Mouse (Mus musculus): Measurements from ENCODE around the gene Prpf6. TPM values are rescaled to one million over a fixed set of nuclear protein-coding genes. Genes with fewer than 3 reads are reported as not detected.

Gene Prpf6
- polyA plus RNA-seq, 1 experiment from 2014 or later, result 43.0 TPM

GRCm38 (mm10) chr2:181656734-181657133 lies 65.1 kb downstream of the Prpf6 start, which contains the start of gene Gm29797:
TSS of gene Gm29797 (plus strand) at chr2:181657034.
- Histone ChIP-seq H3K9ac (ENCODE audit: low read length) (no peak within 1 kb of the TSS), H3K27ac (replicated peaks in 1 of 2; ENCODE audit: control insufficient read depth in 1 of 2, insufficient read depth in 1 of 2, low read depth in 2 of 2, low read length in 2 of 2) (no peak within 1 kb of the TSS), H3K4me2 (ENCODE audit: low read length) (no peak within 1 kb of the TSS), H3K4me1 (ENCODE audit: control insufficient read depth in 2 of 2, insufficient read depth in 2 of 2, low read length in 2 of 2) (peaks cover 4 to 14% of the 10 kb centered on the region in 2 experiments; a peak in 1 of 4 replicates), H3K27me3 (ENCODE audit: control insufficient read depth, insufficient read depth, low read length) (no peaks in the 10 kb centered on the region), H3K9me3 (ENCODE audit: control insufficient read depth, low read length) (no peaks in the 10 kb centered on the region), H3K36me3 (ENCODE audit: control insufficient read depth, insufficient read depth, low read length) (peaks cover 47% of the 10 kb centered on the region), H3K4me3 (ENCODE audit: control insufficient read depth in 1 of 2, insufficient read depth in 1 of 2, low read depth in 1 of 2, low read length in 2 of 2) (no peak within 1 kb of the TSS)
- no peak for ATAC-seq (ENCODE audit: insufficient number of reproducible peaks, insufficient read depth, low FRiP score, low read depth)
- 69% methylated on average over 3 of the region's 3 CpGs for WGBS

DNA sequence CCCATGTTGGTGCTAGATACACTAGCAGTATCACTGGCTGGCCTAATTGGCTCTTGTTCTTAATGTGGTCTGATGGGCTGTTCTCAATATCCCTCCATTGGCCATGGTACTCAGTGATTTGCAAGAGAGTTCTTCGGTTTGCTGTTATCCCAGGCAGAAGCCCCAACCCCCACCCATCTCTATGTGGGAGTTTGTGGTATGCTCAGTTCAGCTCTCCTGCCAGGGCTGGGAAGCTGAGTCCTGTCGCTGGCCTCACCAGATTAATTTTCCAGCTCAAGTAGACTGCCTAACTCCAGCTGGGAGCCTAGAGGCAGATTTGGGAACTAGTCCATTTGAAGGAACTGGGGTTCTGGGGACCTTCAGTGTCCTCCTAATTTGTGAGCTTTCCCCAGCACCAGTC lies 65.8 kb downstream of the Prpf6 start:
- ATAC-seq (ENCODE audit: insufficient number of reproducible peaks, insufficient read depth, low FRiP score, low read depth), result no peak
- no peak overlapping the region for H3K4me3 ChIP-seq (ENCODE audit: control insufficient read depth in 1 of 2, insufficient read depth in 1 of 2, low read depth in 1 of 2, low read length in 2 of 2)
- no peaks in the 10 kb centered on the region for H3K9me3 ChIP-seq (ENCODE audit: control insufficient read depth, low read length)
- H3K4me2 ChIP-seq (ENCODE audit: low read length), result no peak overlapping the region
- peaks cover 40% of the 10 kb centered on the region for H3K36me3 ChIP-seq (ENCODE audit: control insufficient read depth, insufficient read depth, low read length)
- no peaks in the 10 kb centered on the region for H3K27me3 ChIP-seq (ENCODE audit: control insufficient read depth, insufficient read depth, low read length)
- 50% methylated on average over 2 of the region's 2 CpGs for WGBS
- no peak overlapping the region for H3K9ac ChIP-seq (ENCODE audit: low read length)
- no peak overlapping the region for H3K27ac ChIP-seq (replicated peaks in 1 of 2; ENCODE audit: control insufficient read depth in 1 of 2, insufficient read depth in 1 of 2, low read depth in 2 of 2, low read length in 2 of 2)
- peaks cover 4 to 14% of the 10 kb centered on the region in 2 experiments; a peak in 1 of 4 replicates for H3K4me1 ChIP-seq (ENCODE audit: control insufficient read depth in 2 of 2, insufficient read depth in 2 of 2, low read length in 2 of 2)

- Histone ChIP-seq H3K4me1 (ENCODE audit: control insufficient read depth in 2 of 2, insufficient read depth in 2 of 2, low read length in 2 of 2) (peaks cover 9 to 13% of the 10 kb centered on the region in 2 experiments; a peak in 2 of 4 replicates), H3K36me3 (ENCODE audit: control insufficient read depth, insufficient read depth, low read length) (peaks cover 31% of the 10 kb centered on the region), H3K9ac (ENCODE audit: low read length) (no peak overlapping the region), H3K27ac (replicated peaks in 1 of 2; ENCODE audit: control insufficient read depth in 1 of 2, insufficient read depth in 1 of 2, low read depth in 2 of 2, low read length in 2 of 2) (0 out of 4 replicates have a peak overlapping the region, but pooled peaks of 1 of the 2 experiments have one; percentile 34), H3K27me3 (ENCODE audit: control insufficient read depth, insufficient read depth, low read length) (no peaks in the 10 kb centered on the region), H3K4me2 (ENCODE audit: low read length) (no peak overlapping the region), H3K4me3 (ENCODE audit: control insufficient read depth in 1 of 2, insufficient read depth in 1 of 2, low read depth in 1 of 2, low read length in 2 of 2) (no peak overlapping the region), H3K9me3 (ENCODE audit: control insufficient read depth, low read length) (no peaks in the 10 kb centered on the region)
- ATAC-seq (ENCODE audit: insufficient number of reproducible peaks, insufficient read depth, low FRiP score, low read depth), result no peak
- WGBS, result 84% methylated on average over 7 of the region's 7 CpGs
Measured at GRCm38 (mm10) chr2:181658528-181658927, 66.9 kb downstream of the Prpf6 start.

- 30% methylated on average over 17 of the region's 17 CpGs for WGBS
- peak overlapping the region; percentile 19; the same call in 1 of the 2 replicates for H3K4me2 ChIP-seq (ENCODE audit: low read length)
- no peak overlapping the region for H3K4me3 ChIP-seq (ENCODE audit: control insufficient read depth in 1 of 2, insufficient read depth in 1 of 2, low read depth in 1 of 2, low read length in 2 of 2)
- H3K27me3 ChIP-seq (ENCODE audit: control insufficient read depth, insufficient read depth, low read length), result no peaks in the 10 kb centered on the region
- no peaks in the 10 kb centered on the region for H3K9me3 ChIP-seq (ENCODE audit: control insufficient read depth, low read length)
- H3K36me3 ChIP-seq (ENCODE audit: control insufficient read depth, insufficient read depth, low read length), result peaks cover 28% of the 10 kb centered on the region
- H3K9ac ChIP-seq (ENCODE audit: low read length), result peak overlapping the region; percentile 30
- peak overlapping the region; percentile 23 to 34; a peak in 2 of 4 replicates for H3K27ac ChIP-seq (replicated peaks in 1 of 2; ENCODE audit: control insufficient read depth in 1 of 2, insufficient read depth in 1 of 2, low read depth in 2 of 2, low read length in 2 of 2)
- peaks cover 7 to 11% of the 10 kb centered on the region in 2 experiments; a peak in 2 of 4 replicates for H3K4me1 ChIP-seq (ENCODE audit: control insufficient read depth in 2 of 2, insufficient read depth in 2 of 2, low read length in 2 of 2)
- peak; percentile 11; the same call in 1 of the 2 replicates for ATAC-seq (ENCODE audit: insufficient number of reproducible peaks, insufficient read depth, low FRiP score, low read depth)
Measured at GRCm38 (mm10) chr2:181658930-181659555, 67.4 kb downstream of the Prpf6 start.

DNA sequence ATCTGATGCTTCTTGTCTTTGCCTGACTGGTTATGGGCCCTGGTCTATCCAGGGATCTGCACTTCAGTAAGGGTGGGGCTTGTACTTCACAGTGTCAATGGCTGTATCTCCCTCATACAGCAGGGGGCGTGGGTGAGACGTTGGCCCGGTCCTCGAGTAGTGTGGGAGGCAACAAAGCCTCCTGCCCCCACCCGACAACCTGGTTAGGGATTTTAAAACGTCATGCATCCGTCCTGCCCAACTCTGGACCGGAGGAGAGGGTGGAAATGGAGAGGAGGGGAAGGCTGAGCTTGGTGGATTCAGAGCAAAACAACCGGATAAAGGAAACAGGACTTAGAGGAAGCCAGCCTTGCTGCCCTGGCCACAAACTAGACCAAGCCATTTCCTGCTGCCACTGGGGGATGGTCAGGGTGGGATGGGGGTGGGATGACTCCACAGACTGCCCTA lies 68.0 kb downstream of the Prpf6 start:
- peak overlapping the region; percentile 19; the same call in 1 of the 2 replicates for H3K4me2 ChIP-seq (ENCODE audit: low read length)
- WGBS, result 9% methylated on average over 9 of the region's 9 CpGs
- H3K9ac ChIP-seq (ENCODE audit: low read length), result no peak overlapping the region; the same call in 1 of the 2 replicates
- no peak overlapping the region for H3K4me3 ChIP-seq (ENCODE audit: control insufficient read depth in 1 of 2, insufficient read depth in 1 of 2, low read depth in 1 of 2, low read length in 2 of 2)
- no peaks in the 10 kb centered on the region for H3K27me3 ChIP-seq (ENCODE audit: control insufficient read depth, insufficient read depth, low read length)
- no peaks in the 10 kb centered on the region for H3K9me3 ChIP-seq (ENCODE audit: control insufficient read depth, low read length)
- H3K36me3 ChIP-seq (ENCODE audit: control insufficient read depth, insufficient read depth, low read length), result peaks cover 22% of the 10 kb centered on the region
- H3K4me1 ChIP-seq (ENCODE audit: control insufficient read depth in 2 of 2, insufficient read depth in 2 of 2, low read length in 2 of 2), result peaks cover 7 to 11% of the 10 kb centered on the region in 2 experiments; a peak in 2 of 4 replicates
- peak; percentile 80 for ATAC-seq (ENCODE audit: insufficient number of reproducible peaks, insufficient read depth, low FRiP score, low read depth)
- H3K27ac ChIP-seq (replicated peaks in 1 of 2; ENCODE audit: control insufficient read depth in 1 of 2, insufficient read depth in 1 of 2, low read depth in 2 of 2, low read length in 2 of 2), result peak overlapping the region; percentile 23 to 34; a peak in 3 of 4 replicates

- H3K27me3 ChIP-seq (ENCODE audit: control insufficient read depth, insufficient read depth, low read length), result no peaks in the 10 kb centered on the region
- no peak overlapping the region for H3K4me3 ChIP-seq (ENCODE audit: control insufficient read depth in 1 of 2, insufficient read depth in 1 of 2, low read depth in 1 of 2, low read length in 2 of 2)
- H3K36me3 ChIP-seq (ENCODE audit: control insufficient read depth, insufficient read depth, low read length), result no peaks in the 10 kb centered on the region
- H3K27ac ChIP-seq (replicated peaks in 1 of 2; ENCODE audit: control insufficient read depth in 1 of 2, insufficient read depth in 1 of 2, low read depth in 2 of 2, low read length in 2 of 2), result peak overlapping the region; percentile 84 to 86
- no peak overlapping the region for H3K4me2 ChIP-seq (ENCODE audit: low read length)
- no peak overlapping the region for H3K9ac ChIP-seq (ENCODE audit: low read length)
- ATAC-seq (ENCODE audit: insufficient number of reproducible peaks, insufficient read depth, low FRiP score, low read depth), result peak; percentile 18
- H3K9me3 ChIP-seq (ENCODE audit: control insufficient read depth, low read length), result no peaks in the 10 kb centered on the region
- H3K4me1 ChIP-seq (ENCODE audit: control insufficient read depth in 2 of 2, insufficient read depth in 2 of 2, low read length in 2 of 2), result peaks cover 5 to 6% of the 10 kb centered on the region in 2 experiments; a peak in 2 of 4 replicates
- 75% methylated on average over 3 of the region's 3 CpGs for whole genome bisulfite sequencing
Measured at GRCm38 (mm10) chr2:181662620-181663297, 71.1 kb downstream of the Prpf6 start.

GRCm38 (mm10) chr2:181663298-181663630 lies 71.6 kb downstream of the Prpf6 start:
- Histone ChIP-seq H3K36me3 (ENCODE audit: control insufficient read depth, insufficient read depth, low read length) (no peaks in the 10 kb centered on the region), H3K4me3 (ENCODE audit: control insufficient read depth in 1 of 2, insufficient read depth in 1 of 2, low read depth in 1 of 2, low read length in 2 of 2) (no peak overlapping the region), H3K27ac (replicated peaks in 1 of 2; ENCODE audit: control insufficient read depth in 1 of 2, insufficient read depth in 1 of 2, low read depth in 2 of 2, low read length in 2 of 2) (peak overlapping the region; percentile 84 to 86), H3K27me3 (ENCODE audit: control insufficient read depth, insufficient read depth, low read length) (0 out of 2 replicates have a peak, but pooled peaks cover under 1% of the 10 kb centered on the region), H3K9ac (ENCODE audit: low read length) (no peak overlapping the region), H3K4me1 (ENCODE audit: control insufficient read depth in 2 of 2, insufficient read depth in 2 of 2, low read length in 2 of 2) (peaks cover 5% of the 10 kb centered on the region in 2 experiments; a peak in 2 of 4 replicates), H3K4me2 (ENCODE audit: low read length) (no peak overlapping the region), H3K9me3 (ENCODE audit: control insufficient read depth, low read length) (no peaks in the 10 kb centered on the region)
- 14% methylated on average over 4 of the region's 4 CpGs for WGBS
- peak; percentile 53 for ATAC-seq (ENCODE audit: insufficient number of reproducible peaks, insufficient read depth, low FRiP score, low read depth)
